In genomic region chr1:59465640-59466008, GRCm38 (mm10) we compare ENCODE assay signal across 14 mouse cellular contexts. TPM values are rescaled to one million over a fixed set of nuclear protein-coding genes. Genes with fewer than 3 reads are reported as not detected.
DNase-seq lines count a peak whose midpoint lies in the region; ATAC-seq and TF ChIP-seq lines count a peak whose summit lies in the region.
"Had no signal": no experiment of that assay in that cellular context is flagged by ENCODE, and none has a peak within 500 bp of the region (broad histone marks: within the 10 kb centered on the region; RNA-seq: fewer than 3 reads in every experiment).

No protein-coding gene starts in this region.

- H3K9me3 ChIP-seq in forebrain, embryonic 10.5 days = no peaks in the 10 kb centered on the region
- H3K9me3 ChIP-seq in forebrain, embryonic 11.5 days (ENCODE audit: control insufficient read depth, low read length) = no peaks in the 10 kb centered on the region
- H3K9me3 ChIP-seq in lung, embryonic 14.5 days (ENCODE audit: low read depth, low read length) = no peaks in the 10 kb centered on the region
- no peaks in the 10 kb centered on the region for H3K9me3 ChIP-seq in hindbrain, embryonic 12.5 days (replicated peaks)
- H3K9me3 ChIP-seq in midbrain, embryonic 15.5 days = no peaks in the 10 kb centered on the region
- H3K9me3 ChIP-seq: limb, embryonic 15.5 days had no signal

- ATAC-seq in forebrain, embryonic 11.5 days (replicated peaks; ENCODE audit: low FRiP score) = no peak
- ATAC-seq in lung, embryonic 14.5 days (ENCODE audit: insufficient read depth) = no peak
- ATAC-seq in hindbrain, embryonic 12.5 days (ENCODE audit: low FRiP score) = peak; percentile 30; the same call in 1 of the 2 replicates
- peak; percentile 51 for ATAC-seq in midbrain, embryonic 15.5 days (replicated peaks)
- ATAC-seq: Patski had no signal

- no peak overlapping the region for H3K4me3 ChIP-seq in forebrain, embryonic 10.5 days
- no peak overlapping the region for H3K4me3 ChIP-seq in forebrain, embryonic 11.5 days (ENCODE audit: low read depth, low read length)
- H3K4me3 ChIP-seq in lung, embryonic 14.5 days (ENCODE audit: low read depth, low read length) = no peak overlapping the region
- no peak overlapping the region for H3K4me3 ChIP-seq in hindbrain, embryonic 12.5 days
- H3K4me3 ChIP-seq in midbrain, embryonic 15.5 days = no peak overlapping the region
- H3K4me3 ChIP-seq: limb, embryonic 15.5 days had no signal

- H3K4me1 ChIP-seq in forebrain, embryonic 10.5 days = peaks cover 41% of the 10 kb centered on the region
- H3K4me1 ChIP-seq in forebrain, embryonic 11.5 days (replicated peaks; ENCODE audit: control insufficient read depth, insufficient read depth, low read length) = 0 out of 2 replicates have a peak, but pooled peaks cover 6% of the 10 kb centered on the region
- peaks cover 24% of the 10 kb centered on the region for H3K4me1 ChIP-seq in lung, embryonic 14.5 days (ENCODE audit: insufficient read depth)
- H3K4me1 ChIP-seq in hindbrain, embryonic 12.5 days = peaks cover 26% of the 10 kb centered on the region
- H3K4me1 ChIP-seq in midbrain, embryonic 15.5 days = peaks cover 14% of the 10 kb centered on the region

- peak overlapping the region; percentile 44 for H3K27ac ChIP-seq in forebrain, embryonic 10.5 days
- H3K27ac ChIP-seq in forebrain, embryonic 11.5 days (ENCODE audit: low read depth, low read length) = no peak overlapping the region
- peak overlapping the region; percentile 83 for H3K27ac ChIP-seq in lung, embryonic 14.5 days (ENCODE audit: low read depth)
- peak overlapping the region; percentile 76 for H3K27ac ChIP-seq in hindbrain, embryonic 12.5 days
- peak overlapping the region; percentile 71 for H3K27ac ChIP-seq in midbrain, embryonic 15.5 days
- H3K27ac ChIP-seq: limb, embryonic 15.5 days had no signal

- peaks cover 39% of the 10 kb centered on the region for H3K27me3 ChIP-seq in forebrain, embryonic 10.5 days (ENCODE audit: poor library complexity, severe bottlenecking)
- no peaks in the 10 kb centered on the region for H3K27me3 ChIP-seq in forebrain, embryonic 11.5 days (ENCODE audit: control insufficient read depth, insufficient read depth, low read length)
- H3K27me3 ChIP-seq in lung, embryonic 14.5 days (ENCODE audit: insufficient read depth, low read length) = no peaks in the 10 kb centered on the region
- no peaks in the 10 kb centered on the region for H3K27me3 ChIP-seq in hindbrain, embryonic 12.5 days
- H3K27me3 ChIP-seq in midbrain, embryonic 15.5 days (replicated peaks) = no peaks in the 10 kb centered on the region
- H3K27me3 ChIP-seq: limb, embryonic 15.5 days; Patski had no signal

- no peaks in the 10 kb centered on the region for H3K36me3 ChIP-seq in forebrain, embryonic 10.5 days (replicated peaks)
- no peaks in the 10 kb centered on the region for H3K36me3 ChIP-seq in forebrain, embryonic 11.5 days (ENCODE audit: control insufficient read depth, insufficient read depth, low read length)
- H3K36me3 ChIP-seq in lung, embryonic 14.5 days (ENCODE audit: insufficient read depth) = no peaks in the 10 kb centered on the region
- H3K36me3 ChIP-seq in hindbrain, embryonic 12.5 days = no peaks in the 10 kb centered on the region
- H3K36me3 ChIP-seq in midbrain, embryonic 15.5 days (replicated peaks) = no peaks in the 10 kb centered on the region
- H3K36me3 ChIP-seq: limb, embryonic 15.5 days had no signal

- no peak for TF ChIP-seq CTCF in lung, embryonic 14.5 days (IDR thresholded peaks at IDR 0.05; ENCODE audit: low read depth)

- WGBS in forebrain, embryonic 10.5 days = 69% methylated on average over 9 of the region's 9 CpGs
- WGBS in forebrain, embryonic 11.5 days = 64% methylated on average over 9 of the region's 9 CpGs
- 51% methylated on average over 9 of the region's 9 CpGs for WGBS in lung, embryonic 14.5 days
- WGBS in hindbrain, embryonic 12.5 days = 60% methylated on average over 9 of the region's 9 CpGs
- WGBS in midbrain, embryonic 15.5 days = 65% methylated on average over 9 of the region's 9 CpGs

- DNase-seq in forebrain, embryonic 10.5 days (ENCODE audit: extremely low spot score, low spot score) = no peak
- DNase-seq in forebrain, embryonic 11.5 days (ENCODE audit: low spot score) = no peak
- DNase-seq in lung, embryonic 14.5 days = no peak
- DNase-seq in lung, postnatal 10 days = no peak
- no peak for DNase-seq in thymus, postnatal 36 days
- DNase-seq in right cerebral cortex, postnatal 25 days = no peak
- DNase-seq: cerebellum, adult 9-10 months; heart, adult 11 months; kidney, adult 9 months; lung, adult 2 months had no signal

- H3K4me2 ChIP-seq in forebrain, embryonic 11.5 days (ENCODE audit: low read depth, low read length, severe bottlenecking) = no peak overlapping the region
- 0 out of 2 replicates have a peak overlapping the region, but pooled peaks have one; percentile 12 for H3K4me2 ChIP-seq in lung, embryonic 14.5 days
- H3K4me2 ChIP-seq in hindbrain, embryonic 12.5 days (replicated peaks) = no peak overlapping the region
- no peak overlapping the region for H3K4me2 ChIP-seq in midbrain, embryonic 15.5 days
- H3K4me2 ChIP-seq: limb, embryonic 15.5 days had no signal

- H3K9ac ChIP-seq in forebrain, embryonic 11.5 days (ENCODE audit: low read length) = no peak overlapping the region; the same call in 1 of the 2 replicates
- H3K9ac ChIP-seq in lung, embryonic 14.5 days = 0 out of 2 replicates have a peak overlapping the region, but pooled peaks have one; percentile 1
- no peak overlapping the region for H3K9ac ChIP-seq in hindbrain, embryonic 12.5 days
- H3K9ac ChIP-seq in midbrain, embryonic 15.5 days = no peak overlapping the region
- H3K9ac ChIP-seq: limb, embryonic 15.5 days had no signal

RNA-seq across cellular contexts. Expression of gene Fzd7, which starts 16.6 kb away (rescaled TPM):
- 9.4 and 9.6 TPM in 2 replicates for polyA plus RNA-seq in forebrain, embryonic 10.5 days (2016; fragmentation: Nextera tagmentation; extraction: Ambion mirVana)
- polyA plus RNA-seq in forebrain, embryonic 11.5 days (2014; fragmentation: Nextera tagmentation; extraction: Ambion mirVana) = 12.7 and 15.4 TPM in 2 replicates
- 21.7 and 22.7 TPM in 2 replicates for polyA plus RNA-seq in lung, embryonic 14.5 days (2014; fragmentation: Nextera tagmentation; extraction: Ambion mirVana)
- 19.0 and 19.4 TPM in 2 replicates for polyA plus RNA-seq in hindbrain, embryonic 12.5 days (2016; fragmentation: Nextera tagmentation; extraction: Ambion mirVana)
- polyA plus RNA-seq in midbrain, embryonic 15.5 days (2015; fragmentation: Nextera tagmentation; extraction: Ambion mirVana) = 3.0 and 3.3 TPM in 2 replicates

RNA-seq across cellular contexts. Expression of gene Gm973, which starts 50.4 kb away (rescaled TPM):
- 0.76 and 1.3 TPM in 2 replicates for polyA plus RNA-seq in forebrain, embryonic 10.5 days (2016; fragmentation: Nextera tagmentation; extraction: Ambion mirVana)
- 0.85 and 0.99 TPM in 2 replicates for polyA plus RNA-seq in forebrain, embryonic 11.5 days (2014; fragmentation: Nextera tagmentation; extraction: Ambion mirVana)
- polyA plus RNA-seq in lung, embryonic 14.5 days (2014; fragmentation: Nextera tagmentation; extraction: Ambion mirVana) = 0.41 TPM in 1 of 2 replicates, not detected in the other
- 6.0 and 9.4 TPM in 2 replicates for polyA plus RNA-seq in hindbrain, embryonic 12.5 days (2016; fragmentation: Nextera tagmentation; extraction: Ambion mirVana)
- polyA plus RNA-seq in midbrain, embryonic 15.5 days (2015; fragmentation: Nextera tagmentation; extraction: Ambion mirVana) = 10.9 and 14.8 TPM in 2 replicates

Comparison
In these comparisons a context has a peak if more than half of its experiments do, and no peak if none do; other contexts are left out.
1. ATAC-seq: peak in hindbrain, embryonic 12.5 days (single experiment) and midbrain, embryonic 15.5 days (single experiment); none in forebrain, embryonic 11.5 days (single experiment) and lung, embryonic 14.5 days (single experiment).